Mouse (Mus musculus) heart, embryonic 14.5 days (tissue): ENCODE data around the gene Mgst3. TPM values are rescaled to one million over a fixed set of nuclear protein-coding genes. Genes with fewer than 3 reads are reported as not detected.

Experiments
- ATAC-seq: fragments of 200-750 bp; cut with Nextera tagmentation; 2 replicates; pipeline ENCODE4 v1.8.0; 2017; ENCODE audit warnings: low read depth, moderate TSS enrichment; ENCODE audit not compliant: insufficient number of reproducible peaks, insufficient read depth, low FRiP score
- H3K27ac ChIP-seq, 2 experiments: fragments of 200-500 bp in 1 of 2; fragments of 300-500 bp in 1 of 2; sonication (generic) in 1 of 2; replicated peaks in 1 of 2; 2 replicates each; pipeline ENCODE4 v1.5.1; 2012 to 2014; ENCODE audit warnings: low read depth in 2 of 2, low read length in 2 of 2, control low read depth in 1 of 2, mild to moderate bottlenecking in 1 of 2, mixed read lengths in 1 of 2; ENCODE audit not compliant: control insufficient read depth in 1 of 2, insufficient read depth in 1 of 2
- H3K27me3 ChIP-seq: fragments of 300-500 bp; sonication (generic); 2 replicates; pipeline ENCODE4 v1.6.1; 2014; ENCODE audit warnings: mild to moderate bottlenecking, low read length, control low read depth; ENCODE audit not compliant: control insufficient read depth, insufficient read depth
- H3K36me3 ChIP-seq: fragments of 300-500 bp; sonication (generic); 2 replicates; pipeline ENCODE4 v1.6.1; 2014; ENCODE audit warnings: mild to moderate bottlenecking, control low read depth, low read length, mixed read lengths; ENCODE audit not compliant: control insufficient read depth, insufficient read depth
- H3K4me1 ChIP-seq, 2 experiments: fragments of 200-500 bp in 1 of 2; fragments of 300-500 bp in 1 of 2; sonication (generic) in 1 of 2; 2 replicates each; pipeline ENCODE4 v1.6.1; 2012 to 2014; ENCODE audit warnings: low read length in 2 of 2, control low read depth in 1 of 2, mixed read lengths in 1 of 2; ENCODE audit not compliant: control insufficient read depth in 2 of 2, insufficient read depth in 2 of 2
- H3K4me2 ChIP-seq: fragments of 300-500 bp; sonication (generic); 2 replicates; pipeline ENCODE4 v1.6.1; 2014; ENCODE audit warnings: mild to moderate bottlenecking, low read length
- H3K4me3 ChIP-seq, 2 experiments: fragments of 200-500 bp in 1 of 2; fragments of 300-500 bp in 1 of 2; sonication (generic) in 1 of 2; 2 replicates each; pipeline ENCODE4 v1.5.1; 2012 to 2014; ENCODE audit warnings: low read length in 2 of 2, mild to moderate bottlenecking in 2 of 2, control low read depth in 1 of 2, low read depth in 1 of 2, moderate library complexity in 1 of 2; ENCODE audit not compliant: control insufficient read depth in 1 of 2, insufficient read depth in 1 of 2
- H3K9ac ChIP-seq: fragments of 300-500 bp; sonication (generic); 2 replicates; pipeline ENCODE4 v1.6.1; 2014; ENCODE audit warnings: mild to moderate bottlenecking, low read length
- H3K9me3 ChIP-seq: fragments of 300-500 bp; sonication (generic); 2 replicates; pipeline ENCODE4 v1.6.1; 2016; ENCODE audit warnings: low read length, control low read depth; ENCODE audit not compliant: control insufficient read depth
- WGBS: fragments of 180-500 bp; shearing (Covaris S2); extraction: QIAGEN DNeasy Blood & Tissue Kit; methylation state at CpG from one replicate; pipeline ENCODE4 v1.1.7; 2014; 5-methylcytosine and 5-hydroxymethylcytosine counted together
- polyA plus RNA-seq: library from polyadenylated mRNA; unstranded; fragments of >200 nt; fragmentation: Nextera tagmentation; extraction: Ambion mirVana; gene quantifications from 2 replicates; pipeline ENCODE4 v1.2.1, GENCODE M21; 2014

The Mgst3 gene
- polyA plus RNA-seq, 1 experiment from 2014 or later, result 219 TPM

- Histone ChIP-seq H3K27ac (no peak overlapping the region), H3K4me2 (no peak overlapping the region), H3K9me3 (no peaks in the 10 kb centered on the region), H3K27me3 (no peaks in the 10 kb centered on the region), H3K4me1 (no peaks in the 10 kb centered on the region), H3K9ac (no peak overlapping the region), H3K36me3 (peaks cover 54% of the 10 kb centered on the region), H3K4me3 (no peak overlapping the region)
- no peak; the same call in 1 of the 2 replicates for ATAC-seq
- 8% methylated on average over 7 of the region's 7 CpGs for WGBS
These were observed 23.7 kb downstream of the Mgst3 start for GRCm38 (mm10) chr1:167369905-167370304.

GRCm38 (mm10) chr1:167368513-167368912 is 25.1 kb downstream of the Mgst3 start:
- 64% methylated on average over 7 of the region's 7 CpGs for WGBS
- no peak overlapping the region for H3K4me3 ChIP-seq
- no peaks in the 10 kb centered on the region for H3K4me1 ChIP-seq
- no peaks in the 10 kb centered on the region for H3K27me3 ChIP-seq
- H3K36me3 ChIP-seq, result peaks cover 51% of the 10 kb centered on the region
- ATAC-seq, result no peak
- H3K27ac ChIP-seq, result no peak overlapping the region
- H3K4me2 ChIP-seq, result no peak overlapping the region
- H3K9me3 ChIP-seq, result no peaks in the 10 kb centered on the region
- no peak overlapping the region for H3K9ac ChIP-seq

- 86% methylated on average over 4 of the region's 4 CpGs for WGBS
- Histone ChIP-seq H3K4me2 (no peak overlapping the region), H3K27ac (no peak overlapping the region), H3K9ac (no peak overlapping the region), H3K4me1 (no peaks in the 10 kb centered on the region), H3K36me3 (peaks cover 51% of the 10 kb centered on the region), H3K4me3 (no peak overlapping the region), H3K9me3 (no peaks in the 10 kb centered on the region), H3K27me3 (no peaks in the 10 kb centered on the region)
- no peak for ATAC-seq
These were observed 25.6 kb downstream of the Mgst3 start for GRCm38 (mm10) chr1:167368018-167368417.

- Histone ChIP-seq H3K36me3 (peaks cover 50% of the 10 kb centered on the region), H3K27me3 (no peaks in the 10 kb centered on the region), H3K9ac (no peak overlapping the region), H3K4me1 (no peaks in the 10 kb centered on the region), H3K9me3 (no peaks in the 10 kb centered on the region), H3K4me3 (no peak overlapping the region), H3K27ac (no peak overlapping the region), H3K4me2 (no peak overlapping the region)
- 88% methylated on average over 6 of the region's 6 CpGs for WGBS
- ATAC-seq, result no peak
These were observed 27.0 kb downstream of the Mgst3 start for GRCm38 (mm10) chr1:167366621-167367020.

- ATAC-seq, result 0 out of 2 replicates have a peak, but pooled peaks have one; percentile 26
- Histone ChIP-seq H3K36me3 (peaks cover 54% of the 10 kb centered on the region), H3K4me2 (no peak overlapping the region), H3K27me3 (no peaks in the 10 kb centered on the region), H3K27ac (peak overlapping the region; percentile 14 to 64; a peak in 2 of 4 replicates), H3K9ac (0 out of 2 replicates have a peak overlapping the region, but pooled peaks have one; percentile 38), H3K4me3 (no peak overlapping the region), H3K9me3 (no peaks in the 10 kb centered on the region), H3K4me1 (no peaks in the 10 kb centered on the region)
- WGBS, result 73% methylated on average over 7 of the region's 7 CpGs
These were observed 27.8 kb downstream of the Mgst3 start for GRCm38 (mm10) chr1:167365808-167366207.

GRCm38 (mm10) chr1:167363322-167363721 is 30.3 kb downstream of the Mgst3 start:
- Histone ChIP-seq H3K9ac (no peak overlapping the region), H3K9me3 (no peaks in the 10 kb centered on the region), H3K4me2 (no peak overlapping the region), H3K4me1 (no peaks in the 10 kb centered on the region), H3K27ac (no peak overlapping the region), H3K4me3 (no peak overlapping the region), H3K27me3 (no peaks in the 10 kb centered on the region), H3K36me3 (peaks cover 60% of the 10 kb centered on the region)
- 56% methylated on average over 5 of the region's 5 CpGs for WGBS
- ATAC-seq, result no peak

- Histone ChIP-seq H3K27ac (no peak overlapping the region), H3K27me3 (no peaks in the 10 kb centered on the region), H3K9me3 (no peaks in the 10 kb centered on the region), H3K4me1 (no peaks in the 10 kb centered on the region), H3K4me3 (no peak overlapping the region), H3K4me2 (no peak overlapping the region), H3K36me3 (peaks cover 64% of the 10 kb centered on the region), H3K9ac (no peak overlapping the region)
- WGBS, result 82% methylated on average over 4 of the region's 4 CpGs
- no peak for ATAC-seq
These were observed 30.8 kb downstream of the Mgst3 start for GRCm38 (mm10) chr1:167362819-167363218.

GRCm38 (mm10) chr1:167360268-167360667 is 33.4 kb downstream of the Mgst3 start:
- Histone ChIP-seq H3K9me3 (no peaks in the 10 kb centered on the region), H3K4me1 (no peaks in the 10 kb centered on the region), H3K27me3 (no peaks in the 10 kb centered on the region), H3K4me2 (no peak overlapping the region), H3K9ac (no peak overlapping the region), H3K36me3 (peaks cover 60% of the 10 kb centered on the region), H3K27ac (no peak overlapping the region), H3K4me3 (no peak overlapping the region)
- 90% methylated on average over 4 of the region's 4 CpGs for whole genome bisulfite sequencing
- no peak for ATAC-seq
